Mouse (Mus musculus) ES-E14 (cell line): Measurements from ENCODE around the gene Pla2g4d.

Experiments
- HCFC1 ChIP-seq: IDR thresholded peaks from 2 replicates; pipeline ENCODE4 v1.6.1; 2012; ENCODE audit warnings: low read length, inconsistent platforms, borderline replicate concordance; ENCODE audit not compliant: insufficient read depth
- ZC3H11A ChIP-seq: IDR thresholded peaks from 2 replicates; pipeline ENCODE4 v1.6.1; 2012; ENCODE audit warnings: low read depth, mild to moderate bottlenecking, inconsistent platforms, low read length, borderline replicate concordance

DNA sequence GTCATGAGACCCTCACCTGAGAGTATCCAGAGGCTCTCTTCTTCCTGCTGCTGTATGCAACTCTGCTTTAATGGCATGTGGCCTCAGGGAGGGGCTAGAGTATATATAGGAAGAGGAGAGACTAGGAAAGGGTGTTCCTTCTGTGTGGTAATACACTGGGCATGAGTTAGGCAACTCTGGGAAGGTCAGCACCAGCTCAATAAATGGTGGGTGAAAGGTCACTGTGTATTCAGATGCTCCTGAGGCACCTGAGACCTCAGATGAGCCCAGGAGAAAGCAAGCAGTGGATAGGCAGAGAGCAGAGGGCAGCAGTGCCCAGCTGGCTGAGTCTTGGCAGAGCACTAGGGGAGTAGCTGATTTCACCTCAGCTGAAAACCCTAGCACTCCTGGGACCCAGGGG is 4.3 kb downstream of the Pla2g4d start:
- TF ChIP-seq ZC3H11A, result no peak
- TF ChIP-seq HCFC1, result no peak
